Mouse (Mus musculus) lung, adult 2 months (tissue): ENCODE measurements around the gene Gm5089. TPM values are rescaled to one million over a fixed set of nuclear protein-coding genes. Genes with fewer than 3 reads are reported as not detected.
"Not testable (repeated sequence)": the region's sequence is repeated elsewhere in the genome, so short reads cannot be mapped to it uniquely, and the experiment has no call there.

Experiments used
- DNase-seq: peaks from one replicate; pipeline ENCODE4 v3.0.0; 2022
- H3K4me1 ChIP-seq: fragments of 200-500 bp; 2 replicates; pipeline ENCODE4 v1.6.1; 2011; ENCODE audit warnings: low read length; ENCODE audit not compliant: control insufficient read depth, insufficient read depth
- H3K4me3 ChIP-seq: fragments of 200-500 bp; replicated peaks from 2 replicates; pipeline ENCODE3; 2011; ENCODE audit warnings: low read depth, mild to moderate bottlenecking, control low read depth, low read length; ENCODE audit errors: extremely low read depth
- CTCF ChIP-seq: fragments of 200-500 bp; IDR thresholded peaks from 2 replicates; pipeline ENCODE4 v1.5.1; 2011; ENCODE audit warnings: mild to moderate bottlenecking, low read length, control low read depth; ENCODE audit not compliant: insufficient read depth
- POLR2A ChIP-seq: fragments of 200-500 bp; IDR thresholded peaks from 2 replicates; pipeline ENCODE4 v1.6.1; 2011; ENCODE audit warnings: low read depth, mild to moderate bottlenecking, control low read depth, low read length, borderline replicate concordance; ENCODE audit errors: extremely low read depth
- WGBS: fragments of 180-500 bp; shearing (Covaris S2); methylation state at CpG from one replicate; pipeline ENCODE4 v1.1.7; 2018; 5-methylcytosine and 5-hydroxymethylcytosine counted together
- polyA plus RNA-seq: library from polyadenylated mRNA; depleted of rRNA; stranded (reverse); fragments of >200 nt; gene quantifications from 2 replicates; pipeline ENCODE4 v1.2.3, GENCODE M21; 2012

The Gm5089 gene
- polyA plus RNA-seq, 1 experiment = not detected

GRCm38 (mm10) chr14:122459776-122460175 is 8.9 kb upstream of the Gm5089 start:
- H3K4me3 ChIP-seq = no peak overlapping the region
- H3K4me1 ChIP-seq = peaks cover 2% of the 10 kb centered on the region; the same call in 1 of the 2 replicates
- WGBS = 90% methylated on average over 1 of the region's 1 CpGs
- TF ChIP-seq POLR2A = no peak
- no peak for TF ChIP-seq CTCF
- DNase-seq = no peak

- not testable (repeated sequence) for H3K4me3 ChIP-seq
These were observed 8.4 kb upstream of the Gm5089 start for GRCm38 (mm10) chr14:122459332-122459731.

GRCm38 (mm10) chr14:122455562-122455958 is 4.6 kb upstream of the Gm5089 start:
- WGBS = 83% methylated on average over 4 of the region's 4 CpGs
- no peak overlapping the region for H3K4me3 ChIP-seq
- DNase-seq = no peak
- H3K4me1 ChIP-seq = no peaks in the 10 kb centered on the region; the same call in 1 of the 2 replicates
- TF ChIP-seq CTCF (no peak), POLR2A (no peak)

More at GRCm38 (mm10) chr14:122459332-122459731, 8.4 kb upstream of the Gm5089 start:
- WGBS = 83% methylated on average over 12 of the region's 12 CpGs
- not testable (repeated sequence) for H3K4me1 ChIP-seq, DNase-seq

GRCm38 (mm10) chr14:122454901-122455561 is 4.1 kb upstream of the Gm5089 start:
- Histone ChIP-seq H3K4me1 (peaks cover 2% of the 10 kb centered on the region; the same call in 1 of the 2 replicates), H3K4me3 (no peak overlapping the region)
- no peak for TF ChIP-seq CTCF
- TF ChIP-seq POLR2A = no peak
- WGBS = 78% methylated on average over 10 of the region's 10 CpGs
- no peak for DNase-seq

DNA sequence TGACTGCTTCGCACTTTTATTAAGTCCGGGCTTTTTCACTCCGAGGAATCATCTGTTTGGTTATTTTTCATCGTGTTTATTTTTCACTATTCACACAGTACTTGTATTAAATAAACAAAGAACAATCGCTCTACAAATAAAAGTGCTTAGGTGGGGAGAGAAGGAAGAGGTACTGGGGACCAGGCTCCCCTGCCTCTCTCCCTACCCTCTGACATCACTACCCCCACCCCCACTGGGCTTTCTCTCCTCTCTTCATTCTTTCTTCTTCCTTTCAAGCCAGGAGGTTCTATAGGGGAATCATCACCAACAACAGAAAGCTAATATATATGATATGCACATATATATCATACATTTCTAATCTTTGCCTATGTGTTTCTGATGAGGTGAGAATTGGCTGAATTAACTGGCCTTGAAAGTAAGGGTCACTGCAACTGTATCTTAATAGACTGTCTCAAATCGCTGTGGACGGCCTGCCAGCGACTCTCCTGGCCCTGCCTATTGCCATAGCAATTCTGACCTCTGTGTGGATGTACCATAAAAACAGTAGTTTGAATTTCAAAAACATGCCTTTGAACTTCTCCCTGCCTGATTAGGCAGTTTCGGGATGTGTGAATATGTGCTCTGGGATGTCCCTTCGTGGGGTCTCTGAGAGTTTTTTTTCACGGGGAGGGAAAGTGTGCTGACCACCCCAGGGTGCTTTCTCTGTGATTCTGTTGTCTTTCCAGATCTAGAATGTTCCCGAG is 3.3 kb upstream of the Gm5089 start:
- DNase-seq = no peak
- Histone ChIP-seq H3K4me3 (no peak overlapping the region), H3K4me1 (peaks cover 2% of the 10 kb centered on the region; the same call in 1 of the 2 replicates)
- TF ChIP-seq POLR2A (no peak), CTCF (no peak)
- WGBS = 27% methylated on average over 12 of the region's 12 CpGs

DNA sequence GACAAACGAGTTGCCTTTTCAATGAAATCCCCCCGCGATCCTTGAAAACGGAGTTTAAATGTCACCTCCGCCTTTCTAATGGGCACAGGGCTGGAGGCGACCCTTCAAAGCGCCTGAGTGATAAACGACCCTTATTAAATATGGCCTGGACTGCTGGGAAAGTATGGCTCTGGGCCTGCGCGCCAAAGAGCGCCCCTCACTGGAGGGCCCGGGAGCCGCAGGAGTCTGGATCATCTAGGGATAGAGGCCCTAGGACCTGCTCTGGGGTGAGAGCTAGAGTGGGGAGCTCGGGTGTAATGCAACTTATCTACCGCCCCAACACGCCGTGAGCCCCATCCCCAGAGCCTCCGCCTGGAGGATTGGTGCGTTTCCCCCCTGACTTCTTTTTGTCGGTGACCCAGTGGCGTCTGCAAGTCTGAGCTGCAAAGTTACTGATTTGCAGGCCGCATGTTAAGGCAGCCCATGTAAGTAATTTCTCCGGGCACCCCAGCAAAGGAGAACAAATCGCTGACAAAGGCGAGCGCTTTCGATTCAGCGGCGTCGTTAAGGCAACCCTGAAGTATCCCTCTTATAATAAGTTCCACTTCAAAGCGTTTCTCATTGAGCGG is 2.6 kb upstream of the Gm5089 start:
- no peak for TF ChIP-seq CTCF
- no peak for TF ChIP-seq POLR2A
- peak; percentile 31 for DNase-seq
- 7% methylated on average over 32 of the region's 32 CpGs for WGBS
- Histone ChIP-seq H3K4me1 (peaks cover 2% of the 10 kb centered on the region; the same call in 1 of the 2 replicates), H3K4me3 (peak overlapping the region; percentile 10)

DNA sequence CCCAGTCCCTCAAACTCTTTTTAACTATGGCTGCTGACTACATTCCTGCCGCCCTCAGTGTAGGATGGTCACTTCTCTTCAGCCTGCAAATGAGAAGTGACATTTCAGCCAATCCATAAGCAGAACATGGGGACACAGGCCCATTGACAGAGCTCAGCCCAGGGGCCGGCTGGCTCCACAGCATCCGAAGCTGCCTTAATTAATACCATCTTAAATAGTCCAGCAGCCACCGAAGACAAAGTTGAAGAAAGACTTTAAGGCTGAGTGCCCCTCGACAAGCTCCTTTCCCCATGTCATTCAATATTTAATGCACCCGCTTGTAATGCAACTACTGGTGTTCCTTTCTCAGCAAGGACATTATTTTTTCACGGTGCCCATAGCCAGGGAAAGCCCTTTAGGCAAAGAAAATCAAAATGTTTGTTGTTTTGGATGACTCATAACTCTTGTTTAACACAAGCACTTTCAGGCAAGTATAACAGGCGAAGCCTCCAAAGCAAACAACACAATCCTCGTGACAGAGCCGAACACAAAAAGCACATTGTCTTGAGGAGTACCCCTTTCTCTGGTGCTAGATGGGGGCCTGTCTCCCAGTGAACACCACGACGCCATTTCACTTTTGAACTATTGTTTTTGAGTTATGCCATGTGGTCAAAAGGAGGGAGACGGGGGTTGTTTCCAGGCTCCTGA is 1.9 kb upstream of the Gm5089 start:
- Histone ChIP-seq H3K4me3 (no peak overlapping the region), H3K4me1 (peaks cover 2% of the 10 kb centered on the region; the same call in 1 of the 2 replicates)
- no peak for DNase-seq
- no peak for TF ChIP-seq CTCF
- TF ChIP-seq POLR2A = no peak
- 52% methylated on average over 13 of the region's 13 CpGs for WGBS

GRCm38 (mm10) chr14:122451551-122452145 is 733 bp upstream of the Gm5089 start:
- no peak overlapping the region for H3K4me3 ChIP-seq
- WGBS = 67% methylated on average over 5 of the region's 5 CpGs
- H3K4me1 ChIP-seq = peaks cover 2% of the 10 kb centered on the region; the same call in 1 of the 2 replicates
- TF ChIP-seq CTCF (no peak), POLR2A (no peak)
- DNase-seq = no peak
